Mouse (Mus musculus) CD4-positive, CD25-positive, alpha-beta regulatory T cell, adult 4 months (primary cell): ENCODE data around the gene Lcorl. TPM values are rescaled to one million over a fixed set of nuclear protein-coding genes. Genes with fewer than 3 reads are reported as not detected.

Source experiments
- ATAC-seq: one replicate; pipeline ENCODE4 v1.8.0; 2017
- polyA plus RNA-seq, 2 experiments: library from polyadenylated mRNA; unstranded; fragments of 100-300 nt; shearing (Covaris generic); gene quantifications; one replicate each; pipeline ENCODE4 v1.2.1; 2017

Lcorl gene
- polyA plus RNA-seq: 10 to 100 TPM; 13.1 to 18.5 TPM

GRCm38 (mm10) chr5:45857254-45858011, at the start of gene Lcorl:
Gene Lcorl (minus strand): TSS chr5:45857615.
- peak; percentile 85 for ATAC-seq

- ATAC-seq: no peak
These were observed 47.3 kb upstream of the Lcorl start for GRCm38 (mm10) chr5:45904683-45905082.

- no peak for ATAC-seq
These were observed 45.8 kb upstream of the Lcorl start for GRCm38 (mm10) chr5:45903246-45903645.

- no peak for ATAC-seq
These were observed 37.9 kb upstream of the Lcorl start for GRCm38 (mm10) chr5:45895362-45895761.

DNA sequence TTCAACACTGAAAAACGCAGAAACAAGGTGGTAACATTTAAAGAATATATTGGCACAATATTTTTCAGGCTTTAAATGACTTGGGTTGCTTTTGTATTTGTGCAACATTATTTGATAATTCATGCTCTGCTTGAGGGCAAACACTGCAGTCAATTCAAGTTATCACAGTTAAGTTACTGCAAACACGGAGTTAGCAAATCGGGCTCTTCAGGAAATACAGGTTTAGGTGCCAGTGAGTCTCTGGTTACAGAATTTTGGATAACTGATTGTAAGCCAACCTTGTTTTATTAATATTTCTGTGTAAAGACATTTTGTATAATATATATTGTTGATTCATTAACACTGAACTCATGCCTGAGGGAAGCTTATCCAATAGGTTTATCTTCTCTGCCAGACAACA, 36.3 kb upstream of the Lcorl start:
- ATAC-seq: no peak

- no peak for ATAC-seq
These were observed 18.9 kb upstream of the Lcorl start for GRCm38 (mm10) chr5:45876328-45876727.

DNA sequence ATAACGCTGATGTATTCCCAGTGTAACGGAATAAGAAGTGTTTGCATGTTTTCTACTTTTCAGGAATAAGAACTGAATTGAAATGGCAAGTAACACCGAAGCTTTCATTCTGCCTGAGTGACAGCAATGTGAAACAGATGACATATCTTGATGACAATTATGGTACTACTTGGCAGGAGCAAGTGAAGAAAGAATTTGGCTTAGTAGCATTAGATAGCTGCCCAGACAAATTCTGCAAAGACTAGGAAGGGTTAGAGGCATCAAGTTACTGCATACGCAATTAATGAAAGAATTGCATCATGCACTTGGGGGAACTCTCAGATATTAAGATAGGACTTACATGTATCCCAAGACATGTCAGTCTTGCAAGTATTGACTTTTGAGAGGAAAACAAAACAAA, 18.1 kb upstream of the Lcorl start:
- ATAC-seq: no peak

GRCm38 (mm10) chr5:45874284-45875030, 17.0 kb upstream of the Lcorl start:
- ATAC-seq: no peak

DNA sequence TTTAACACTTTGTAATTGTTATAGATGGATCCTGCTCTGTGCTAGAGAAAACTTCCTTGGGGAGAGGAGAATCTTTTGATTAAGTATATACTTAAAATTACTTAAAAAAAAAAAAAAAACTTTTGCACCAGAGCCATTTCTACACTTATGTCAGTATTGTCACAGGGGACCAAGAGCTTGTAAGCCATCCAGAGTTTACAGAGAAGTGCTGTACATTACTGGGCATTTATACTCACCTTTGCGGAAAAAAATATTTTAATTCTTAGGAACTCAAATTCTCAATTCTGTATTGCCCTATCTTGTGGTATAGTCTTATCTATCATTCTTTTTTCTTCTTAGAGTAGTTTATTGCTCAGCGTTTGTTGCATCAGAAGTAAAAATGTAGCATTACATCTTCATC, 953 bp upstream of the Lcorl start:
- ATAC-seq: no peak

GRCm38 (mm10) chr5:45856876-45857253, 550 bp downstream of the Lcorl start:
- peak; percentile 3 for ATAC-seq

GRCm38 (mm10) chr5:45856303-45856821, 1.1 kb downstream of the Lcorl start:
- peak; percentile 7 for ATAC-seq

GRCm38 (mm10) chr5:45855526-45856302, 1.7 kb downstream of the Lcorl start:
- no peak for ATAC-seq

DNA sequence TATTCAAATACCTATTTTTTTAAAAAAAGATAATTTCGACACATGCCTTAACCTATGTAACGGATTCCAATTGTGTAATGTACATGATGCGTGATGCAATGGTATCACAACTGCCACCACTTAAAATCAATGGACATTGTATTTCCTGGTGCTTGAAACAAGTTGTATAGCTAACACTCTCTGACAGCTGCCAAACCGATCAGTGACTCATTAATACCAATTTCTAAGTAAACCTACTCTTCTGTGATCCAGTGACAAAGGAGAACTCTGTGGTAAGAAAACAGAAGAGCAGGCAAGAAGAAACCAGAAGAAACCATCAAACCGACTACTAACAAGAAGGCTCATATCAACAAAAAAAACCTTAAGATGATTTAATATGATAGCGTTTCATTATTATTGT, 12.7 kb downstream of the Lcorl start:
- no peak for ATAC-seq

DNA sequence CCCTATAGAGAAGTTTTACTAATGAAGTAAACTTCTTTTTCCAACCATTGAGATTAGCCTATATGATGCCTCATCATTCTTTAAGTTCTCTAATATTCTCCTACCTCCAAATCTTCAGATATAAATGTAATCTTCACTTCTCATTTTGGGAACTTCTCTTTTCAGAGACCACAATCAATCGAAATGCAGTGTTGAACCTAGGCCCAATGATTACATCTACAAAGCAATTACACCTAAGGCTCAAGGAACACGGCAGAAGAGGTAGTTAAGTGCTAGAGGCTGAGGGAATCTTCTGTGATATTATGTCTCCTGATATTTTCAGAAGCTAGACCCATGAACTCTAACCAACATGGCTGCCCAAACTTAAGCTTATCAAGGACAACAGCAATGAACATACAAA, 22.3 kb downstream of the Lcorl start:
- ATAC-seq: no peak

DNA sequence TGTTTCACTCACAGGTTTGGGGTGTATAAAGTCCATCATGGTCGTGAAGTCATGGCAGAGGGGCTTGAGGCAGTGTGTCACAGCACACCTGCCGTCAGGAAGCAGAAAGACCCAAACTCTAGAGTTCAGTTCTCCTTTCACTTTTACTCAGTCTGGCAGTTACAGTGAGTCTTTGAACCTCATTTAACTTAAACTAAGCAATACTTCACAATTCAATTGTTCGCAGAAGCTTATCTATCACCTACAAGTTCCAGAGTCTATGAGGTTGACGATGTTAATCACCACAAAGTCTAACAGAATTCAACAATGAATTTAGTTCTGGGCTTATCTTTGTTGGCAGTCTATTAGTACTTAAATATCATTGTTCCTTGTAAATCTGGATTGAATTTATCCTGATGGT, 45.9 kb downstream of the Lcorl start:
- no peak for ATAC-seq

- no peak for ATAC-seq
These were observed 65.6 kb downstream of the Lcorl start for GRCm38 (mm10) chr5:45791864-45792263.

- peak; percentile 67 for ATAC-seq
These were observed 67.2 kb downstream of the Lcorl start for GRCm38 (mm10) chr5:45790221-45790620.

- peak; percentile 58 for ATAC-seq
These were observed 99.8 kb downstream of the Lcorl start for GRCm38 (mm10) chr5:45757502-45758121.

GRCm38 (mm10) chr5:45737911-45738310, 119.5 kb downstream of the Lcorl start:
- ATAC-seq: no peak

DNA sequence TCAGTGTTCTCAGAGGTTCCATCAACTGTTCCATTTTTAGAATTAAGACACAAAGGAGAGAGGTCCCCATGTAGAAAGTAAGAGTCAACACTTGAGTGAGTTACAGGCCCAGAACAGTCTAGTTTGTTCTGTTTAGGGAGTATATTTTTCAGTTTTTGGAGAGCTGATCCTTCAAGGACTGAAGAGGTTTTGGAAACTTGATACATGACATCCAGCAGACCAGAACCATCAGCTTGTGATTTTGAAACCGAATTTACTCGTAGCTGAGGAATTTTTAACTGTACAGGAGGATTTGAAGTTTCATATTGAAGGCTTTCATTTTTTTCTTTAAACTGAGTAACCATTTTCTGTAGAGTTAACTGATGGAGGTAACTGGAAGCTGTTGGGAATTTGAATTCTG, 123.7 kb downstream of the Lcorl start:
- ATAC-seq: no peak

DNA sequence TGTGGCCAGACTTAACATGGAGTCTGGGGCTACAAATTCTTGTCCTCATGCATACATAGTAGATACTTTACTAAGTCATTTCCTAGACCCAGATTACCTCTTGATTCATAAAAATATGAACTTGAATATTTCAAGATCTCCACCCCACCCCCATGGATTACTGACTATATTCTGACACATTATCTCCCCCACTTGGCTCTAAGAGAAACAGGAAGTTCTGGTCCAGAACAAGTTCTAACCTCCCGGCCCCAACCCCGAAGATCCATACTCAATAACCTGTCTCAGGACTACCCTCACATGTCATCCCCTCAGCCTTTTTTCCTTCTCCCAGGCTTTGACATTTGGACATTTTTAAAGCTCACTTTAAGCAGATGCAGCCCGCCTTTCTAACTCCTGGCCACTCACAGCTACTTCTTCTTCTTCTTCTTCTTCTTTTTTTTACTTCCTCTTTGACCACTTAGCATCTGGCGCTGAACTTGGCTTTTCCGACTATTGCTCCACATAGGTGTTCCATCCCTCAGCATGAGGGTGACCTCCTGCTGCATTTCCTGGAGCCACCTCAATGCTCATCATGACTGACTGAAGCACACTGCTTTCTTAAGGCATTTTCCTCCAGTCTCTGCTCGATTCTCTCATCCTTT, 138.4 kb downstream of the Lcorl start:
- no peak for ATAC-seq

DNA sequence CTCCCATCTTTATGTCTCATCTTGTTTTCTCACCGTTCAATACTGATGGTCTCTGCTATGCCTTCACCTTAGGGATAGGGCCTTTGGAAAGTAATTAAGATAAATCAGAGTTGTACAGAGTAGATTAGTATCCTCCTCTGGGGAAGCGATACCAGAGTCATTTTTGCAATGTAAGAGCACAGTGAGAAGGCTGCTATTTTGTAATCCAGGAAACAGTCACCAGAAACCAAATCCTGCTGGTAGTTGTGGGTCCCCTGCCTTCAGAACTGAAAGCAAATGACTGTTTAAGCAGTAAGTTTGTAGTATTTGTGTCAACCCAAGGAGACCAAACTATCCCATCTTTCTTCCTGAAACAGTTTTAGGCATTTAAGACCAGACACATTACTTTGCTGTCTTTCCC, 147.8 kb downstream of the Lcorl start:
- ATAC-seq: no peak
